Mouse (Mus musculus): ENCODE data around the gene Dtx4. TPM values are rescaled to one million over a fixed set of nuclear protein-coding genes. Genes with fewer than 3 reads are reported as not detected.

The Dtx4 gene
- total and polyA plus RNA-seq, 3 experiments: 16.4 to 30.5 (median 21.2) TPM

DNA sequence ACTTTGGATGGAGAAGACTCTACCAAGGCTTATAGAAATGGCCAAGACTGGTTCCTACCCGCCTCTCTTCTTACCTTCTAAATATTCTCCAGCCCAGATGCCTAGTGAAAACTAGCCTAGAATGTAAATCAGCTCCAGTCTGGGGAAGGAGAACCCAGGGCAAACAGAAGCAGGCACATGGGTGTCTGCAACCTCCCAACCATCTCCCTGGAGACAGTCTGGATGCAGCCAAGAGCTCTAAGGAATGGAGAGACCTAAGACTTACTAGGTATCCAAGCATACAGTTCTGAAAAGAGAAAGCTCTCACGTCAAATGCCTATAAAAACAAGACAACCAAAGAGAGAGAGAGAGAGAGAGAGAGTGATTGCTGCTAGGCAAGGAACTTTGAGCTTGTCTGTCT, 3.3 kb downstream of the Dtx4 start:
- H3K9me3 ChIP-seq (replicated peaks; ENCODE audit: low read length): no peaks in the 10 kb centered on the region
- in situ Hi-C loops (cut with MboI; ENCODE audit: low pct_ligation_motif_present, low pct_unique_long_range_greater_than_20kb, low sequenced_read_pairs) (loop anchor here (5.0 to 25.0 kb wide), 3 partner anchors 66 to 486 kb away; no protein-coding TSS in a partner anchor), dilution Hi-C loops (cut with MboI; ENCODE audit: extremely low pct_ligation_motif_present, extremely low pct_unique_long_range_greater_than_20kb, low sequenced_read_pairs) (no loop called here)
- no peak overlapping the region for H3K9ac ChIP-seq (ENCODE audit: insufficient read depth, low read depth)
- H3K79me2 ChIP-seq (replicated peaks; ENCODE audit: control insufficient read depth, extremely low read depth, insufficient read depth, poor library complexity, severe bottlenecking): peaks cover 23% of the 10 kb centered on the region
- H3K36me3 ChIP-seq (replicated peaks in 1 of 2; ENCODE audit: control insufficient read depth in 1 of 2, insufficient read depth in 1 of 2, low read length in 1 of 2): peaks cover 0 to 47% of the 10 kb centered on the region in 2 experiments
- no peak overlapping the region for H3K4me2 ChIP-seq (ENCODE audit: insufficient read depth, low read depth, poor library complexity, severe bottlenecking)
- TF ChIP-seq NELFE (IDR thresholded peaks at IDR 0.05; ENCODE audit: low read depth, low read length) (no peak), POLR2AphosphoS2 (IDR thresholded peaks at IDR 0.05; ENCODE audit: low read depth, low read length) (no peak)
- H3K27me3 ChIP-seq (replicated peaks): no peaks in the 10 kb centered on the region
- no peak for DNase-seq (ENCODE audit: extremely low read depth)
- H3K4me3 ChIP-seq (replicated peaks in 1 of 3; ENCODE audit: low read depth in 2 of 3, low read length in 2 of 3, poor library complexity in 1 of 3): no peak overlapping the region
- H3K27ac ChIP-seq (ENCODE audit: insufficient read depth, low read depth): no peak overlapping the region
- H3K4me1 ChIP-seq (ENCODE audit: control insufficient read depth in 1 of 2, insufficient read depth in 2 of 2): peaks cover 7 to 57% of the 10 kb centered on the region in 2 experiments

DNA sequence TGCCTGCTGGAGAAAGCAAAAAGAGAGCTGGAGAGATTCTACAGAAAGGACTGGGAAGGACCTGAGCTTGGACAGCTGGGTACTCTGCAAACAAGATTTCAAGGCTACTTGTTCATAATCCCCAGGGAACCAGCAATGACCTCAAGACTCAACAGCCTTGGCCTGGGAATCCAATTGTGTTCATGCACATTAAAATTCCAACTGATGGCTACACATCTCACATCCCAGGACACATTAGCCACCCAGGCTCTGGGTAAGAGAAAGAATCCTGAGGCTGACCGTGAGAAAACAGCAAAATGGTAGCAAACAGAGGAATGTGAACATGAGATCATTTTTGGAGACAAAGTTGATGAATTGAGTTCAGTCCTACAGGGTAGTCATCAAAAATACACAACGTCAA, 5.0 kb downstream of the Dtx4 start:
- Histone ChIP-seq H3K4me2 (ENCODE audit: insufficient read depth, low read depth, poor library complexity, severe bottlenecking) (no peak overlapping the region), H3K79me2 (replicated peaks; ENCODE audit: control insufficient read depth, extremely low read depth, insufficient read depth, poor library complexity, severe bottlenecking) (peaks cover 23% of the 10 kb centered on the region), H3K9me3 (replicated peaks; ENCODE audit: low read length) (no peaks in the 10 kb centered on the region), H3K4me3 (replicated peaks in 1 of 3; ENCODE audit: low read depth in 2 of 3, low read length in 2 of 3, poor library complexity in 1 of 3) (no peak overlapping the region), H3K27me3 (replicated peaks) (no peaks in the 10 kb centered on the region), H3K4me1 (ENCODE audit: control insufficient read depth in 1 of 2, insufficient read depth in 2 of 2) (peaks cover 7 to 53% of the 10 kb centered on the region in 2 experiments), H3K36me3 (replicated peaks in 1 of 2; ENCODE audit: control insufficient read depth in 1 of 2, insufficient read depth in 1 of 2, low read length in 1 of 2) (peaks cover 13 to 64% of the 10 kb centered on the region in 2 experiments), H3K9ac (ENCODE audit: insufficient read depth, low read depth) (no peak overlapping the region), H3K27ac (ENCODE audit: insufficient read depth, low read depth) (no peak overlapping the region)
- dilution Hi-C loops (cut with MboI; ENCODE audit: extremely low pct_ligation_motif_present, extremely low pct_unique_long_range_greater_than_20kb, low sequenced_read_pairs) (no loop called here), in situ Hi-C loops (cut with MboI; ENCODE audit: low pct_ligation_motif_present, low pct_unique_long_range_greater_than_20kb, low sequenced_read_pairs) (loop anchor here (5.0 to 25.0 kb wide), 3 partner anchors 64 to 484 kb away; no protein-coding TSS in a partner anchor)
- DNase-seq (ENCODE audit: extremely low read depth): no peak
- TF ChIP-seq CHD1 (IDR thresholded peaks at IDR 0.05; ENCODE audit: low read depth, low read length): no peak
- TF ChIP-seq HCFC1 (IDR thresholded peaks at IDR 0.05; ENCODE audit: low read depth, low read length): no peak
- no peak for TF ChIP-seq JUND (conservative IDR thresholded peaks at IDR 0.05; ENCODE audit: low read depth, low read length)
- TF ChIP-seq UBTF (IDR thresholded peaks at IDR 0.05; ENCODE audit: low read depth, low read length): no peak
- TF ChIP-seq RAD21 (IDR thresholded peaks at IDR 0.05; ENCODE audit: low read depth, low read length): no peak
- no peak for TF ChIP-seq ZC3H11A (IDR thresholded peaks at IDR 0.05; ENCODE audit: low read depth, low read length)
- no peak for TF ChIP-seq E2F4 (IDR thresholded peaks at IDR 0.05; ENCODE audit: insufficient replicate concordance, low read depth, low read length)

DNA sequence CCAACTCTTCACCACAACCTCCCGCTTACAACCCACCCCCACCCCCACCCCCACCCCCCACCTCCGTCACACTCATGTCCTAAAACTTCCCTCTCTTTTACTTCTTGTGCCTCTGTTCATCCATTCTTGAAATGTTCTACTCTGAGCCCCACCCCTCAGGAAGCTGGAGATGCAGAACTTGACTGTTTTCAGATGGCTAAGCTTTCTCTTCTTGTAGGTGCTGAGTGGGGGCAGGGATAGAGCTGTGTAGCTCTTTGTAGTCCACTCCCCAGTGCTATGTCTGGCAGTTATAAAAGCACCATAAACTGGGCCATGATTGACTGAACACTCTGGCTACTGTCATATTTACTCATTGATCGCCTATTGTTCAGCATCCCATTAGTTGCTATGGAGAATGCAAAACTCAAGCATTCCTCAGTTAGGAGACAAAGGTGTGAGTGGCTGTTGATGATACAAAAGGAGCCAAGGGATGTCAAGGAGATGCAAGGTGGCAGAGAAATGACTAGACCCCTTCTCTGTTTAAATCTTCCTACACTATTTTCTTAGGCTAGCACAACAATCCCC, 6.2 kb downstream of the Dtx4 start:
- Histone ChIP-seq H3K79me2 (replicated peaks; ENCODE audit: control insufficient read depth, extremely low read depth, insufficient read depth, poor library complexity, severe bottlenecking) (peaks cover 15% of the 10 kb centered on the region), H3K4me3 (replicated peaks in 1 of 3; ENCODE audit: low read depth in 2 of 3, low read length in 2 of 3, poor library complexity in 1 of 3) (no peak overlapping the region), H3K27me3 (replicated peaks) (no peaks in the 10 kb centered on the region), H3K9me3 (replicated peaks; ENCODE audit: low read length) (no peaks in the 10 kb centered on the region), H3K4me2 (ENCODE audit: insufficient read depth, low read depth, poor library complexity, severe bottlenecking) (no peak overlapping the region), H3K9ac (ENCODE audit: insufficient read depth, low read depth) (no peak overlapping the region), H3K27ac (ENCODE audit: insufficient read depth, low read depth) (no peak overlapping the region), H3K4me1 (ENCODE audit: control insufficient read depth in 1 of 2, insufficient read depth in 2 of 2) (peaks cover 5 to 53% of the 10 kb centered on the region in 2 experiments), H3K36me3 (replicated peaks in 1 of 2; ENCODE audit: control insufficient read depth in 1 of 2, insufficient read depth in 1 of 2, low read length in 1 of 2) (peaks cover 25 to 75% of the 10 kb centered on the region in 2 experiments)
- no peak for DNase-seq (ENCODE audit: extremely low read depth)
- TF ChIP-seq MAFK (IDR thresholded peaks at IDR 0.05; ENCODE audit: insufficient replicate concordance, low read length): no peak
- 0 out of 2 replicates have a peak, but pooled peaks have one; percentile 23 for TF ChIP-seq CHD2 (IDR thresholded peaks at IDR 0.05; ENCODE audit: low read length)
- dilution Hi-C loops (cut with MboI; ENCODE audit: extremely low pct_ligation_motif_present, extremely low pct_unique_long_range_greater_than_20kb, low sequenced_read_pairs) (no loop called here), in situ Hi-C loops (cut with MboI; ENCODE audit: low pct_ligation_motif_present, low pct_unique_long_range_greater_than_20kb, low sequenced_read_pairs) (loop anchor here (5.0 to 25.0 kb wide), 3 partner anchors 63 to 483 kb away; no protein-coding TSS in a partner anchor)

Measured in CH12.LX (cell line).